Mouse (Mus musculus) left cerebral cortex, adult 9 months (tissue): ENCODE measurements around the gene Zmiz2.
"Not testable (repeated sequence)": the region's sequence is repeated elsewhere in the genome, so short reads cannot be mapped to it uniquely, and the experiment has no call there.

Experiments
- DNase-seq, 2 experiments: peaks; one replicate each; pipeline ENCODE4 v3.0.0; 2022; ENCODE audit warnings: low spot score in 2 of 2

The Zmiz2 gene

DNA sequence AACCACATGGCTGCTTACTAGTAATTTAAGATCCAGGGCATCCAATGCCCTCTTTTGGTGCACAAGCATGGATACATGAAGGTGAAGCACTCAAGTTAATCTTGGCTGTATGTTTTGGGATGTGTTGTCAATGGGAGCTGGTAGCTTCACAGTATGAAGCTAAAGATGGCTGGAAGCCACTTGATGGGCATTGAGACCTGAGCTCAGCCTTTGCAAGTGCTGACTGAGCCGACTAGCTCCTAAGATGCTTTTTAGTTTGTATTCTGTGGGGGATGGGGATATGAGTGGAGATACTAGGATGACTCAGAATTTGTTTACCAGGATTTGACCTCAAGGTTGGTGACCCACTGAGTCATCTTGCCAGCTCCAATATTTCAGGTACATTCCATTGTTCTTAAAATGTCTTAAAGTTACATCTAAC lies 31.4 kb downstream of the Zmiz2 start:
- no peak for DNase-seq

GRCm38 (mm10) chr11:6420722-6421350 lies 32.0 kb downstream of the Zmiz2 start:
- DNase-seq, result no peak

- no peak for DNase-seq
Measured at GRCm38 (mm10) chr11:6430186-6430585, 41.3 kb downstream of the Zmiz2 start.

- no peak for DNase-seq
Measured at GRCm38 (mm10) chr11:6436442-6436841, 47.6 kb downstream of the Zmiz2 start.

DNA sequence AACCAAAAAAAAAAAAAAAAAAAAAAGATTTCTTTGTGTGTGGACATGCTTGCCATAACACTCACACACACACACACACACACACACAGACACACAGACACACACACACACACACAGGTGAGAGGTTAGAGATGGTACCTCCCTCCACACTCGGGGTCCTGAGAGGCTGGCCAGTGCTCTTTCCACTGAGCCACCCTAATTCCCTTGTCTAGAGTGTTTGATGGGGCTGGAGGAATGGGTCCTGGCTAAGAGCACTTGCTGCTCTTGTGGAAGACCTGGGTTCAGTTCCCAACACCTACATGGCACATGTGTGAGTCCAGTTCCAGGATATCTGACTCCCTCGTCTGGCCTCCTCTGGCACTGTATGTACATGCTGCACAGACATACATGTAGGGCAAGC lies 48.8 kb downstream of the Zmiz2 start:
- DNase-seq, result no peak

DNA sequence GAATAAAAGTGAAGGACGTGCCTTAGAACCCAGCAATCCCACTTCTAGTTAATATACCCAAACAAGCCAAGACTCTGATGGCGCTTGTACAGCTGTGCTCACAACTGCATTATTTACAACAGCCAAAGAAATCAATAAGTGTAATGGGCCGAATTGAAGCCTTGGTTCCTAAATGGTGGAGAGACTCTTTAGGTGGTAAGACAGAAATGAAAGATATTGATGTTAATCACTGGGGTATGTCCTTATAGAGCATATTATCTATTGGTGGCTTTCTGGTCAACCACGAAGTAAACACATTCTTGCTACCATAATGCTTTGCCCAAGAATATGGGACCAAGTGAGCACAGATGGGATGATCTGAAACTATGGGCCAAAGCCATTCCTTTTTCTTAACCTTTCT lies 51.3 kb downstream of the Zmiz2 start:
- no peak for DNase-seq

DNA sequence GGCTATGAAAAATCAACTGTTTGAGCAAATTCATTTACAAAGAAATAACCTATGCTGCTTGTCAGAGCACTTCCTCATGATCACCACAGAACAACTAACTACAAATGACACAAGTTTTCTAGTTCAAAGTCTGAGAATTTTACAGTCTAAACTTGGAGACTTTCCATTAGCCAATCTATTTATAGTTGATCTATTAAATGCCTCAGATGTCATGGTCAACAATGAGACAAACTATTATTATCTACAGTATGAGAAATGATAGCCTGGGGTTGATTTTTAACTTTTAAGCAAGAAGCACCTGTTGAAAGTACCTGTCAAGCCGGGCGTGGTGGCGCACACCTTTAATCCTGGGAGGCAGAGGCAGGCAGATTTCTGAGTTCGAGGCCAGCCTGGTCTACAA lies 53.7 kb downstream of the Zmiz2 start:
- DNase-seq, result no peak

DNA sequence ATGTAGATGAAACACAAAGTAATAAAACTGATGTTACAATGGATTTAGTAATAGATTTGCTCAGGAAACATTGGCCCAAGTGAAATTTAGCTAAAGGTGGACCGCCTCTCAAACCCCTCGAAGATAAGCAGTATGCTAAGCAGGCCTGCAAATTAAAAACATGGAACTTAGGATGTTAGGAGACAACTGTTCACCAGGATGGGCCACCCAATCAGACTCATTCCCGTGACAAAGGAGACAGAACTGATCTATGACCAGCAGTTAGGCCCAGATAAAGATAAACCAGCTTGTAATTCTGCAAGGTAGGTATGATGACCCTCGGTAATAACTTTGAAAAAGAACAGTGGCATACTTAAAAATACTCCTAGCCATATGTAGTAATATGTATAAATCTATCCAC lies 54.2 kb downstream of the Zmiz2 start:
- DNase-seq, result no peak

DNA sequence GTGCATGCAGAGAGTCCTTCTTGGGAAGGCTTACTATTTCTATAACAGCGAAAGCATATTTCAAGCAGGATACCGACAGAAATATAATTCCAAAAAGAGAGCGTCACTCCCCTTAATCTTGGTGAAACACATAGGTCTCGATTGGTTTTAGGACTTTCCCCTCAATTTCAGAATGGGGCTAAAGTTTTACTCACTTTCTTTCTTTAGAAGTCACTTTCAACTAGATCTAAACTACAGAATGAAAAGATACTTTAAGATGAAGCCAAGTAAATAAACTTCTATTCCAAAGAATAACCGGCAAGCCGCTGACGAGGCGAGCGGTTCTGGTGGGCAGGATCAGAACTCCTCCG lies 54.8 kb downstream of the Zmiz2 start:
- no peak for DNase-seq

DNA sequence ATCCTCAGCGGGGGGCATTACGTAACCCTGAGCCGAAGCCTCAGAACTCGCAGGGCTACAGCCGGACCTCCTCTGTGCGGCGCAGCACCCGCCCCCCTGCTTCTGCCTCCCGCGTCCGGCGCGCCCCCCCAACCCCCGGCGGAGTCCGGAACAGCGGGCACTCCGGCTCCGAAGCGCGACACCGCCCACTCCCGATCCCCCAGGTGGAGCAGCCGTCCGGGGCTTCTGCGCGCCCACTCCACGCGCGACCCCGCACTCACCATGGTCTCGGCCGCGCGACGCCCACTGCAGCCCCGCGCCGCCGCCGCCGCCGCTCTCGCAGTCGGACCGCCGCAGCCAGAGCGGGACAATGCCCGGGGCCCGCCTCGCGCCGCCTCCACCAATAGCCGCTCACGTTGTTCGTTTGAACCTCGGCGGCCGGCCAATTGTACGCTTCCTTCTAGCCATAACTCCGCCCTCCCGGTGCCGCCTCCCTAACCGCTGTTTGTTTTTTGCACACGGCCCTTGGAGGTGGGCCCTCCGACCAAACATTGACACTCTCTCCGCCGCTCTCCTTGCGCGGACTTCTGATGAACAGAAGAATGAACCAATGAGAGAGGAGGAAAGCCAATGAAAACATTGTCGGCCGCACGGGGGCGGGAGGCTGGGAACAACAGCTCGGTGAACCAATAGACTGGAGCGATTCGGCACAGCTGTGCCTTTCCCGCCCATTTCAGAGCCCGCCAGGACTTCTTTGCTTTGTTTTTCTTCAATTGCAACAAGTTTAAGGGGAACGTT lies 55.4 kb downstream of the Zmiz2 start, which contains the start of gene H2afv:
TSS of gene H2afv (minus strand) at position 367 of the 777 bp plus-strand sequence.
- DNase-seq, result peak; percentile 99 to 100

- no peak for DNase-seq
Measured at GRCm38 (mm10) chr11:6445441-6445840, 56.6 kb downstream of the Zmiz2 start.

- no peak for DNase-seq
Measured at GRCm38 (mm10) chr11:6445951-6446350, 57.1 kb downstream of the Zmiz2 start.

DNA sequence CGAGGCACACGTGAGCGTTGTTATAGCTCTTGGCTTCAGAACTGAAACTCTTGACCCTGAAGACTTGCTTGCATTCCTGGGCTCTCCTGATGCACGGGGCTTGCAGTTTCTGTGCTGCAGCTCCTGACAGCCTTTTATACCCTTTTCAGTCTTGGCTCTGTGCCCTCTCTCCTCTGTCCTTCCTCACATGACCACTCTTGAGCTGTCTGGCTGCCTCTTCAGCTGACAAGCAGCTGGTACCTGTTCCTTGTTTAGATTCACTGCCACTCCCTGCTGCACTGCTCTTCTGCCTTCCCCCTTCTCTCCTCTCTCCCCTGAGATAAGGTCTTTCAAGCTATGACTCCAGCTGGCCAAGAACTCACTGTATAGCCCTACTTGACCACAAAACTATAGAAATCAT lies 58.6 kb downstream of the Zmiz2 start:
- DNase-seq, result no peak

DNA sequence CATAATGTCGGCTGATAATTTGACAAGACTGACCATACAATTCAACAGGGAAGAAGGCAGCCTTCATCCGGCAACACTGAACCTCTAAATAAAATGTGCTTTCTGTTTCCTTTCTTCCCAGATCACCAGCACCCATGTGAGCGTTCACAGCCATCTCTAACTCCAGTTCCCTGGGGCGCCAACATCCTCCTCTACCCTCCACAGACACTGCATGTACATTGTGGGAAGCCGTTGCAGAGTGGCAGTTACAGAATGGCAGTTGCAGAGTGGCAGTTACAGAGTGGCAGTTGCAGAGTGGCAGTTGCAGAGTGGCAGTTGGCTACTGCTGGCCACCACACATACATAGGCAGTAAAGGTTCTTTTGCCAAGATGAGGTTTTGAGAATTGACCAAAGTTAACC lies 59.3 kb downstream of the Zmiz2 start:
- not testable (repeated sequence) for DNase-seq
